Mouse (Mus musculus): Measurements from ENCODE around the gene Nfat5. TPM values are rescaled to one million over a fixed set of nuclear protein-coding genes. Genes with fewer than 3 reads are reported as not detected.

Nfat5 gene
- polyA plus RNA-seq, 1 experiment from 2014 or later = 21.7 TPM

GRCm38 (mm10) chr8:107425230-107425597, 131.9 kb downstream of the Nfat5 start:
- Histone ChIP-seq H3K36me3 (peaks cover 32% of the 10 kb centered on the region), H3K4me3 (replicated peaks) (peak overlapping the region; percentile 87), H3K27ac (no peak overlapping the region), H3K4me1 (replicated peaks) (peaks cover 14% of the 10 kb centered on the region; the same call in 1 of the 2 replicates), H3K4me2 (peak overlapping the region; percentile 84), H3K9ac (replicated peaks) (no peak overlapping the region), H3K9me3 (no peaks in the 10 kb centered on the region), H3K27me3 (no peaks in the 10 kb centered on the region)
- WGBS = 46% methylated on average over 8 of the region's 8 CpGs
- no peak for ATAC-seq (ENCODE audit: insufficient number of reproducible peaks, insufficient read depth, low FRiP score, low TSS enrichment, low read depth)

Other genes starting within 250 kb of the Nfat5 start
- 58.2 and 61.4 TPM in 2 replicates for gene Pdf, start 244.9 kb upstream of the Nfat5 start, polyA plus RNA-seq (2016; fragmentation: Nextera tagmentation; extraction: Ambion mirVana)
- gene Cog8, start 236.8 kb upstream of the Nfat5 start, polyA plus RNA-seq (2016; fragmentation: Nextera tagmentation; extraction: Ambion mirVana) = 45.2 and 48.4 TPM in 2 replicates
- gene Nip7, start 236.6 kb upstream of the Nfat5 start, polyA plus RNA-seq (2016; fragmentation: Nextera tagmentation; extraction: Ambion mirVana) = 95.4 and 103 TPM in 2 replicates
- gene Tmed6, start 227.8 kb upstream of the Nfat5 start, polyA plus RNA-seq (2016; fragmentation: Nextera tagmentation; extraction: Ambion mirVana) = not detected in 2 replicates
- 23.2 and 24.1 TPM in 2 replicates for gene Terf2, start 196.9 kb upstream of the Nfat5 start, polyA plus RNA-seq (2016; fragmentation: Nextera tagmentation; extraction: Ambion mirVana)
- gene Cyb5b, start 142.8 kb upstream of the Nfat5 start, polyA plus RNA-seq (2016; fragmentation: Nextera tagmentation; extraction: Ambion mirVana) = 96.6 and 101 TPM in 2 replicates
- gene Nqo1, start 109.7 kb downstream of the Nfat5 start, polyA plus RNA-seq (2016; fragmentation: Nextera tagmentation; extraction: Ambion mirVana) = 16.7 and 19.6 TPM in 2 replicates
- 102 and 103 TPM in 2 replicates for gene Nob1, start 131.6 kb downstream of the Nfat5 start, polyA plus RNA-seq (2016; fragmentation: Nextera tagmentation; extraction: Ambion mirVana)
- 277 and 286 TPM in 2 replicates for gene Wwp2, start 142.9 kb downstream of the Nfat5 start, polyA plus RNA-seq (2016; fragmentation: Nextera tagmentation; extraction: Ambion mirVana)

Measured in limb, embryonic 12.5 days (tissue).